Mouse (Mus musculus) lung, postnatal 0 days (tissue): ENCODE measurements around the gene Alpk3.

ENCODE experiments used
- CTCF ChIP-seq: IDR thresholded peaks from 2 replicates; pipeline ENCODE4 v1.5.1; 2016; ENCODE audit warnings: antibody characterized with exemption, mild to moderate bottlenecking
- EP300 ChIP-seq: IDR thresholded peaks from 2 replicates; pipeline ENCODE4 v1.6.1; 2016; ENCODE audit warnings: antibody characterized with exemption, mild to moderate bottlenecking, control low read depth

- TF ChIP-seq CTCF: no peak
- TF ChIP-seq EP300: no peak
Observed at GRCm38 (mm10) chr7:81093420-81093965, 36.1 kb downstream of the Alpk3 start.
